Mouse (Mus musculus) right cerebral cortex, postnatal 4 days (tissue): ENCODE measurements at regions not wholly inside any gene's neighbourhood (a gene's known extent, or its start where the extent isn't known, plus 50 kb on each side); places are given as distances from the start of the nearest gene placed in this dataset.

Experiments
- DNase-seq: peaks from one replicate; pipeline ENCODE4 v3.0.0-alpha.2; 2022

DNA sequence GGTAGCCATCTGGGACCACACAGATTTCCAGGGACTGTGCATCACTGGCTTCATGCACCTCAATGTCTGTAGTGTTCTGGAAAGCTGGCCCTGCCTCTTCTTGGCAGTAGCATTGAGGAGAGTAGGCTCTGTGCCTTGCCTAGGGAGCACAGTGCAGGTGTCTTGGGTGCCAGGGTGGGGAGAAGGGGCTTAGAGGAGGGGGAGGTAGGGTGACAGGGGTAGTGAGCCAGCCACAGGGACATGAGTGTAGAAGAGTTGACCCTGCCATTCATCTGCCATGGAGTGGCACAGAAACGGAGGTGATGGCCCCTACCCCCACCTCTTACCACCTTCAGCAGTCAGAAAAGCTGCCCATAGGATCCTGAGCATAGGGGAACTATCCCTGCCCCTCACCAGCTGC, 235.4 kb upstream of the Gli3 start:
- no peak for DNase-seq
